In the genomic region with DNA sequence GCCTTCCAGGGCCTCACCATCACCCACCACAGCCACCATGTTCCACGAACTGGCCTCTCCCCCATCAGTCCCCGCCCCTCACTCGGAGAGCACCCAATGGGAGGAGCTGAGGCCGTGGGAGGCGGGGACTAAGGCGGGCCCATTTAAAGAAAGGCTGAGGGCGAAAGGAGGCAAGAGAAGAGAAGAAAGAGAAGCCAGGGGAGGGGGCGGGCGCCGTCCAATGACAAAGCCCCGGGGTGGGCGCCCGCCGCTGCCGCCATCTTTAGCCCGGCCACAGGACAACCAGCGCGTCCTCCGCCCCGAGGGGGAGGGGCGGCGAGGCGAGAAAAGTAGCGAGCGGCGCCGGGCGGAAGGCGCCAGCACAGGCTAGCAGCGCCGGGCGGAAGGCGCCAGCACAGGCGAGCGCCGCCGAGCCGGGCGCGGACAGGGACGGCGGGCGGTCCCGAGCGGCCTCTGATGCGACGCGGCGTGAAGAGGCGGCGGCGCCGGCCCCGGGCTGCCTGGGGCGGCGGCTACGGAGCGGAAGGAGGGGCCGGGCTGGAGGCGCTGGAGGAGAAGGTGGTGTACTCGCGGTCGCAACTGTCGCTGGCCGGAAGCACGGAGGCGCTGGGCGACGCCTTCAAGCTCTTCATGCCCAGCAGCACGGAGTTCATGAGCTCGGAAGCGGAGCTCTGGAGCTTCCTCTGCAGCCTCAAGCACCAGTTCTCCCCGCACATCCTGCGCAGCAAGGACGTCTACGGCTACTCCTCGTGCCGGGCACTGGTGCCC, we compare ENCODE assay signal across 8 mouse cellular contexts. TPM values are rescaled to one million over a fixed set of nuclear protein-coding genes. Genes with fewer than 3 reads are reported as not detected.
DNase-seq lines count a peak whose midpoint lies in the region; ATAC-seq and TF ChIP-seq lines count a peak whose summit lies in the region.

A gene (plus strand): TSS at position 177 of the 768 bp plus-strand sequence.

- no peaks in the 10 kb centered on the region for H3K27me3 ChIP-seq in embryonic facial prominence, embryonic 14.5 days (replicated peaks; ENCODE audit: control insufficient read depth, insufficient read depth, low read length)
- no peaks in the 10 kb centered on the region for H3K27me3 ChIP-seq in heart, adult 2 months (ENCODE audit: control insufficient read depth, insufficient read depth, low read length)
- H3K27me3 ChIP-seq in limb, embryonic 14.5 days (ENCODE audit: control insufficient read depth, insufficient read depth, low read length) = no peaks in the 10 kb centered on the region
- no peaks in the 10 kb centered on the region for H3K27me3 ChIP-seq in midbrain, postnatal 0 days (ENCODE audit: insufficient read depth, low read length)

- peak within 1 kb of the TSS; percentile 74 for H3K4me2 ChIP-seq in embryonic facial prominence, embryonic 14.5 days (ENCODE audit: low read depth, low read length)
- H3K4me2 ChIP-seq in limb, embryonic 14.5 days (replicated peaks; ENCODE audit: low read depth, low read length, severe bottlenecking) = peak within 1 kb of the TSS; percentile 65
- H3K4me2 ChIP-seq in midbrain, postnatal 0 days (ENCODE audit: low read depth, low read length, poor library complexity, severe bottlenecking) = peak within 1 kb of the TSS; percentile 73

- WGBS in embryonic facial prominence, embryonic 14.5 days = 1% methylated on average over 53 of the region's 78 CpGs
- 1% methylated on average over 76 of the region's 78 CpGs for WGBS in heart, adult 2 months
- WGBS in limb, embryonic 14.5 days = 2% methylated on average over 34 of the region's 78 CpGs
- under 1% methylated on average over 60 of the region's 78 CpGs for WGBS in midbrain, postnatal 0 days

- H3K9ac ChIP-seq in embryonic facial prominence, embryonic 14.5 days (ENCODE audit: low read depth, low read length) = peak within 1 kb of the TSS; percentile 89
- peak within 1 kb of the TSS; percentile 97 for H3K9ac ChIP-seq in heart, adult 2 months (ENCODE audit: low read depth, low read length)
- H3K9ac ChIP-seq in limb, embryonic 14.5 days (ENCODE audit: low read depth, low read length, severe bottlenecking) = peak within 1 kb of the TSS; percentile 92
- peak within 1 kb of the TSS; percentile 93 for H3K9ac ChIP-seq in midbrain, postnatal 0 days (replicated peaks; ENCODE audit: low read length, poor library complexity, severe bottlenecking)

- ATAC-seq in embryonic facial prominence, embryonic 14.5 days (ENCODE audit: low read depth) = peak; percentile 89
- peak; percentile 90 for ATAC-seq in limb, embryonic 14.5 days (ENCODE audit: low FRiP score, low read depth)
- ATAC-seq in midbrain, postnatal 0 days (ENCODE audit: low FRiP score) = peak; percentile 91

- TF ChIP-seq CTCF in heart, adult 2 months (IDR thresholded peaks at IDR 0.05) = no peak
- 0 out of 2 replicates have a peak, but pooled peaks have one; percentile 5 for TF ChIP-seq CTCF in midbrain, postnatal 0 days (IDR thresholded peaks at IDR 0.05)

- intact Hi-C loops in heart, adult 2 months (cut with DNase I) = loop anchor here (1.0 to 5.0 kb wide), 3 partner anchors 86 to 519 kb away; no protein-coding TSS in a partner anchor

- 0 out of 2 replicates have a peak, but pooled peaks cover 2% of the 10 kb centered on the region for H3K79me2 ChIP-seq in heart, adult 2 months (replicated peaks; ENCODE audit: control insufficient read depth, insufficient read depth, low read length)

- 0 out of 2 replicates have a peak, but pooled peaks cover 4% of the 10 kb centered on the region for H3K36me3 ChIP-seq in embryonic facial prominence, embryonic 14.5 days (ENCODE audit: control insufficient read depth, insufficient read depth, low read length)
- peaks cover 24% of the 10 kb centered on the region for H3K36me3 ChIP-seq in heart, adult 2 months (ENCODE audit: control insufficient read depth, insufficient read depth, low read length)
- H3K36me3 ChIP-seq in limb, embryonic 14.5 days (ENCODE audit: control insufficient read depth, insufficient read depth, low read length) = no peaks in the 10 kb centered on the region
- no peaks in the 10 kb centered on the region for H3K36me3 ChIP-seq in midbrain, postnatal 0 days (ENCODE audit: insufficient read depth, low read length)

- peak within 1 kb of the TSS; percentile 88 for H3K4me3 ChIP-seq in embryonic facial prominence, embryonic 14.5 days (ENCODE audit: low read depth, low read length)
- H3K4me3 ChIP-seq in heart, adult 2 months = peak within 1 kb of the TSS; percentile 89
- peak within 1 kb of the TSS; percentile 81 for H3K4me3 ChIP-seq in limb, embryonic 14.5 days (replicated peaks; ENCODE audit: low read length)
- peak within 1 kb of the TSS; percentile 86 for H3K4me3 ChIP-seq in midbrain, postnatal 0 days (ENCODE audit: low read depth, low read length)

- peak; percentile 91 for DNase-seq in 3134 (ENCODE audit: extremely low read depth, insufficient read length, low spot score)
- DNase-seq in adrenal gland, postnatal 4 days (ENCODE audit: low spot score in 2 of 2) = peak; percentile 63 to 65
- DNase-seq in embryonic facial prominence, embryonic 14.5 days (ENCODE audit: low spot score) = peak; percentile 93
- DNase-seq in heart, adult 2 months = peak; percentile 88 to 90
- DNase-seq in kidney, adult 9 months = peak; percentile 84
- DNase-seq in limb, embryonic 14.5 days (ENCODE audit: low spot score) = peak; percentile 89
- peak; percentile 93 for DNase-seq in midbrain, postnatal 0 days (ENCODE audit: low spot score)
- DNase-seq in spleen, postnatal 14 days (ENCODE audit: low spot score in 2 of 2) = peak; percentile 79 to 84

- peak; percentile 46; the same call in 1 of the 2 replicates for TF ChIP-seq POLR2A in heart, adult 2 months (IDR thresholded peaks at IDR 0.05; ENCODE audit: insufficient read depth, low read depth, low read length)
- 0 out of 2 replicates have a peak, but pooled peaks have one; percentile 20 for TF ChIP-seq POLR2A in limb, embryonic 14.5 days (IDR thresholded peaks at IDR 0.05; ENCODE audit: borderline replicate concordance, extremely low read depth, insufficient read depth, insufficient read length)

- H3K4me1 ChIP-seq in embryonic facial prominence, embryonic 14.5 days (ENCODE audit: control insufficient read depth, insufficient read depth, low read length) = peaks cover 17% of the 10 kb centered on the region
- H3K4me1 ChIP-seq in heart, adult 2 months (ENCODE audit: control insufficient read depth, insufficient read depth, low read length) = peaks cover 7% of the 10 kb centered on the region
- peaks cover 11% of the 10 kb centered on the region for H3K4me1 ChIP-seq in limb, embryonic 14.5 days (ENCODE audit: control insufficient read depth, insufficient read depth, low read length)
- peaks cover 5% of the 10 kb centered on the region for H3K4me1 ChIP-seq in midbrain, postnatal 0 days (ENCODE audit: insufficient read depth, low read length)

- no peaks in the 10 kb centered on the region for H3K9me3 ChIP-seq in embryonic facial prominence, embryonic 14.5 days (ENCODE audit: control insufficient read depth, low read length)
- H3K9me3 ChIP-seq in limb, embryonic 14.5 days (ENCODE audit: control insufficient read depth, low read length) = no peaks in the 10 kb centered on the region
- H3K9me3 ChIP-seq in midbrain, postnatal 0 days (ENCODE audit: low read length) = no peaks in the 10 kb centered on the region

- TF ChIP-seq EP300 in heart, adult 2 months (IDR thresholded peaks at IDR 0.05; ENCODE audit: insufficient read depth, low read depth, low read length) = 0 out of 2 replicates have a peak, but pooled peaks have one; percentile 5

- H3K27ac ChIP-seq in embryonic facial prominence, embryonic 14.5 days (replicated peaks; ENCODE audit: low read depth, low read length) = peak within 1 kb of the TSS; percentile 90
- H3K27ac ChIP-seq in heart, adult 2 months = peak within 1 kb of the TSS; percentile 96
- peak within 1 kb of the TSS; percentile 93 for H3K27ac ChIP-seq in limb, embryonic 14.5 days (replicated peaks; ENCODE audit: low read depth, low read length)
- peak within 1 kb of the TSS; percentile 96 for H3K27ac ChIP-seq in midbrain, postnatal 0 days (ENCODE audit: low read depth, low read length)

RNA-seq across cellular contexts. Expression of the gene that starts here (rescaled TPM):
- 10 to 100 TPM; 15.1 to 15.4 TPM for total RNA-seq in adrenal gland, postnatal 4 days (2021)
- polyA plus RNA-seq in embryonic facial prominence, embryonic 14.5 days (2014; fragmentation: Nextera tagmentation; extraction: Ambion mirVana) = 6.2 and 6.4 TPM in 2 replicates
- total RNA-seq in heart, adult 2 months (2021) = 10 to 100 TPM in 1 of 2 experiments, 1 to 10 TPM in 1; 9.3 to 10.4 TPM
- polyA plus RNA-seq in heart, adult 2 months (2012; rRNA removed) = 6.5 and 7.3 TPM in 2 replicates
- polyA plus RNA-seq in limb, embryonic 14.5 days (2012; rRNA removed) = 9.4 and 13.1 TPM in 2 replicates
- polyA plus RNA-seq in limb, embryonic 14.5 days (2014; fragmentation: Nextera tagmentation; extraction: Ambion mirVana) = 6.4 and 6.9 TPM in 2 replicates
- 22.6 and 27.1 TPM in 2 replicates for total RNA-seq in midbrain, postnatal 0 days (2014; rRNA removed)
- 3.1 and 3.6 TPM in 2 replicates for polyA plus RNA-seq in midbrain, postnatal 0 days (2015; fragmentation: Nextera tagmentation; extraction: Ambion mirVana)

Comparison
In these comparisons a context has a peak if more than half of its experiments do, and no peak if none do; other contexts are left out.
1. Peak in every context shown above with its lines: DNase-seq, ATAC-seq, H3K4me3 ChIP-seq and H3K27ac ChIP-seq.